8 mouse cellular contexts compared by ENCODE assay signal in genomic region chr4:131837872-131838524, GRCm38 (mm10). TPM values are rescaled to one million over a fixed set of nuclear protein-coding genes. Genes with fewer than 3 reads are reported as not detected.
A peak's percentile ranks its signal among the peaks of the same experiment; 100 is the strongest.
DNase-seq lines count a peak whose midpoint lies in the region; ATAC-seq and TF ChIP-seq lines count a peak whose summit lies in the region.

TSS of gene Ptpru (minus strand) at chr4:131838288.

- under 1% methylated on average over 70 of the region's 72 CpGs for WGBS in hindbrain, embryonic 16.5 days

- no peak; the same call in 1 of the 2 replicates for TF ChIP-seq CTCF in gastrocnemius, adult 2 months (IDR thresholded peaks at IDR 0.05)
- no peak; the same call in none of the 2 replicates for TF ChIP-seq CTCF in left cerebral cortex, adult 2 months (IDR thresholded peaks at IDR 0.05)

- no peaks in the 10 kb centered on the region; the same call in none of the 2 replicates for H3K27me3 ChIP-seq in hindbrain, embryonic 16.5 days (replicated peaks; ENCODE audit: control insufficient read depth, insufficient read depth, low read length)

- peak within 1 kb of the TSS; percentile 72 for H3K27ac ChIP-seq in gastrocnemius, adult 2 months
- peak within 1 kb of the TSS; percentile 37; the same call in 1 of the 2 replicates for H3K27ac ChIP-seq in hindbrain, embryonic 16.5 days (ENCODE audit: low read depth, low read length)
- peak within 1 kb of the TSS; percentile 77 for H3K27ac ChIP-seq in left cerebral cortex, adult 2 months

- H3K4me2 ChIP-seq in hindbrain, embryonic 16.5 days (ENCODE audit: low read length), result peak within 1 kb of the TSS; percentile 98

- no peaks in the 10 kb centered on the region for H3K9me3 ChIP-seq in hindbrain, embryonic 16.5 days (ENCODE audit: control insufficient read depth, low read length)

- peak within 1 kb of the TSS; percentile 83 for H3K9ac ChIP-seq in hindbrain, embryonic 16.5 days (ENCODE audit: low read depth, low read length)

- H3K36me3 ChIP-seq in hindbrain, embryonic 16.5 days (ENCODE audit: control insufficient read depth, insufficient read depth, low read length), result no peaks in the 10 kb centered on the region

- H3K4me1 ChIP-seq in hindbrain, embryonic 16.5 days (ENCODE audit: control insufficient read depth, insufficient read depth, low read depth, low read length), result peaks cover 18% of the 10 kb centered on the region

- peak; percentile 83 for DNase-seq in Muller cell, postnatal 12 days (ENCODE audit: inconsistent ontology term)
- DNase-seq in cerebellum, postnatal 14 days, result peak; percentile 98 to 99
- peak; percentile 94 for DNase-seq in gastrocnemius, adult 2 months
- DNase-seq in left cerebral cortex, adult 2 months (ENCODE audit: extremely low spot score in 1 of 2, low spot score in 2 of 2), result peak; percentile 91 to 97
- DNase-seq in right cerebral cortex, adult 18-20 months, result peak; percentile 85
- peak; percentile 89 for DNase-seq in urinary bladder, postnatal 10 days (ENCODE audit: low spot score)

- ATAC-seq in hindbrain, embryonic 16.5 days, result peak; percentile 88
- ATAC-seq in megakaryocyte, adult 5-6 weeks (ENCODE audit: poor library complexity, severe bottlenecking), result peak; percentile 90

- peak within 1 kb of the TSS; percentile 87 for H3K4me3 ChIP-seq in gastrocnemius, adult 2 months
- peak within 1 kb of the TSS; percentile 67 for H3K4me3 ChIP-seq in hindbrain, embryonic 16.5 days (ENCODE audit: low read length)
- H3K4me3 ChIP-seq in left cerebral cortex, adult 2 months, result peak within 1 kb of the TSS; percentile 75

- intact Hi-C loops in gastrocnemius, adult 2 months (cut with DNase I), result loop anchor here (1.0 to 10.0 kb wide), 5 partner anchors 54 to 876 kb away; no protein-coding TSS in a partner anchor
- intact Hi-C loops in left cerebral cortex, adult 2 months (cut with DNase I), result loop anchor here (1.0 to 10.0 kb wide), 7 partner anchors 115 to 878 kb away; no protein-coding TSS in a partner anchor

RNA-seq across cellular contexts. Expression of gene Ptpru, which starts in this region (rescaled TPM):
- total RNA-seq in gastrocnemius, adult 2 months (2021), result 1 to 10 TPM; 1.7 to 2.6 TPM
- 25.0 and 25.2 TPM in 2 replicates for polyA plus RNA-seq in hindbrain, embryonic 16.5 days (2015; fragmentation: Nextera tagmentation; extraction: Ambion mirVana)
- total RNA-seq in left cerebral cortex, adult 2 months (2021), result 10 to 100 TPM; 53.4 to 59.2 TPM
- 2.1 and 2.5 TPM in 2 replicates for total RNA-seq in megakaryocyte, adult 5-6 weeks (2015)
- total RNA-seq in megakaryocyte, adult 5-6 weeks (2017), result 0.49 and 0.95 TPM in 2 replicates

Comparison
In these comparisons a context has a peak if more than half of its experiments do, and no peak if none do; other contexts are left out.
1. Peak in every context shown above with its lines: DNase-seq, ATAC-seq, H3K4me3 ChIP-seq and H3K27ac ChIP-seq.
2. RNA of gene Ptpru (total RNA-seq): 53.4 to 59.2 TPM in left cerebral cortex, adult 2 months; 1.7 to 2.6 TPM in gastrocnemius, adult 2 months and 0.49 to 2.5 TPM in megakaryocyte, adult 5-6 weeks; every median in the first group is over 10 times any median in the second.